Mouse (Mus musculus) midbrain, embryonic 13.5 days (tissue): Measurements from ENCODE around the gene Mthfd1l. TPM values are rescaled to one million over a fixed set of nuclear protein-coding genes. Genes with fewer than 3 reads are reported as not detected.

ENCODE experiments used
- ATAC-seq: fragments of 200-750 bp; cut with Nextera tagmentation; 2 replicates; pipeline ENCODE4 v1.8.0; 2017; ENCODE audit warnings: mild to moderate bottlenecking, moderate TSS enrichment, moderate library complexity
- H3K27ac ChIP-seq: fragments of 300-500 bp; sonication (generic); 2 replicates; pipeline ENCODE4 v1.5.1; 2015; ENCODE audit warnings: inconsistent platforms, mild to moderate bottlenecking, moderate library complexity
- H3K27me3 ChIP-seq: fragments of 300-500 bp; sonication (generic); 2 replicates; pipeline ENCODE4 v1.6.1; 2015; ENCODE audit warnings: mild to moderate bottlenecking, inconsistent platforms
- H3K36me3 ChIP-seq: fragments of 300-500 bp; sonication (generic); 2 replicates; pipeline ENCODE4 v1.6.1; 2015; ENCODE audit warnings: mild to moderate bottlenecking, inconsistent platforms
- H3K4me1 ChIP-seq: fragments of 300-500 bp; sonication (generic); replicated peaks from 2 replicates; pipeline ENCODE4 v1.6.1; 2015; ENCODE audit warnings: inconsistent platforms
- H3K4me2 ChIP-seq: fragments of 300-500 bp; sonication (generic); replicated peaks from 2 replicates; pipeline ENCODE4 v1.6.1; 2015; ENCODE audit warnings: moderate library complexity, mild to moderate bottlenecking, inconsistent platforms
- H3K4me3 ChIP-seq: fragments of 300-500 bp; sonication (generic); replicated peaks from 2 replicates; pipeline ENCODE4 v1.5.1; 2015; ENCODE audit warnings: mild to moderate bottlenecking, inconsistent platforms
- H3K9ac ChIP-seq: fragments of 300-500 bp; sonication (generic); replicated peaks from 2 replicates; pipeline ENCODE4 v1.6.1; 2015; ENCODE audit warnings: mild to moderate bottlenecking, inconsistent platforms
- H3K9me3 ChIP-seq: fragments of 300-500 bp; sonication (generic); 2 replicates; pipeline ENCODE4 v1.6.1; 2016; ENCODE audit warnings: mild to moderate bottlenecking, inconsistent platforms
- WGBS: fragments of 180-500 bp; shearing (Covaris S2); methylation state at CpG from one replicate; pipeline ENCODE4 v1.1.7; 2015; 5-methylcytosine and 5-hydroxymethylcytosine counted together
- polyA plus RNA-seq: library from polyadenylated mRNA; unstranded; fragments of >200 nt; fragmentation: Nextera tagmentation; extraction: Ambion mirVana; gene quantifications from 2 replicates; pipeline ENCODE4 v1.2.1, GENCODE M21; 2015

Mthfd1l gene
- polyA plus RNA-seq, 1 experiment from 2014 or later = 4.6 TPM

- Histone ChIP-seq H3K9ac (no peak overlapping the region), H3K27ac (no peak overlapping the region), H3K4me1 (0 out of 2 replicates have a peak, but pooled peaks cover 6% of the 10 kb centered on the region), H3K36me3 (no peaks in the 10 kb centered on the region), H3K27me3 (no peaks in the 10 kb centered on the region), H3K4me3 (no peak overlapping the region), H3K4me2 (no peak overlapping the region), H3K9me3 (no peaks in the 10 kb centered on the region)
- ATAC-seq = no peak
- 94% methylated on average over 8 of the region's 8 CpGs for WGBS
Measured at GRCm38 (mm10) chr10:4092990-4093389, 120.1 kb downstream of the Mthfd1l start.

- peak; percentile 65 for ATAC-seq
Measured at GRCm38 (mm10) chr10:4094093-4094817, 121.3 kb downstream of the Mthfd1l start.

GRCm38 (mm10) chr10:4096151-4096550 lies 123.2 kb downstream of the Mthfd1l start:
- no peak for ATAC-seq
- no peaks in the 10 kb centered on the region for H3K36me3 ChIP-seq
- no peak overlapping the region for H3K4me3 ChIP-seq
- no peak overlapping the region for H3K9ac ChIP-seq
- no peaks in the 10 kb centered on the region for H3K9me3 ChIP-seq
- H3K4me1 ChIP-seq = 0 out of 2 replicates have a peak, but pooled peaks cover 6% of the 10 kb centered on the region
- no peaks in the 10 kb centered on the region for H3K27me3 ChIP-seq
- H3K27ac ChIP-seq = no peak overlapping the region
- 91% methylated on average over 5 of the region's 5 CpGs for WGBS
- no peak overlapping the region for H3K4me2 ChIP-seq

More at GRCm38 (mm10) chr10:4094093-4094817, 121.3 kb downstream of the Mthfd1l start:
- H3K27me3 ChIP-seq = no peaks in the 10 kb centered on the region
- H3K4me3 ChIP-seq = no peak overlapping the region
- H3K9me3 ChIP-seq = no peaks in the 10 kb centered on the region
- no peaks in the 10 kb centered on the region for H3K36me3 ChIP-seq
- WGBS = 70% methylated on average over 9 of the region's 9 CpGs
- H3K4me2 ChIP-seq = no peak overlapping the region
- peak overlapping the region; percentile 76 for H3K27ac ChIP-seq
- no peak overlapping the region for H3K9ac ChIP-seq
- 0 out of 2 replicates have a peak, but pooled peaks cover 6% of the 10 kb centered on the region for H3K4me1 ChIP-seq

- 98% methylated on average over 6 of the region's 6 CpGs for WGBS
- no peak for ATAC-seq
- H3K36me3 ChIP-seq = no peaks in the 10 kb centered on the region; the same call in 1 of the 2 replicates
Measured at GRCm38 (mm10) chr10:4100007-4100406, 127.1 kb downstream of the Mthfd1l start.

GRCm38 (mm10) chr10:4105676-4106528 lies 133.0 kb downstream of the Mthfd1l start:
- Histone ChIP-seq H3K4me1 (peaks cover 20% of the 10 kb centered on the region), H3K36me3 (no peaks in the 10 kb centered on the region; the same call in 1 of the 2 replicates), H3K4me2 (no peak overlapping the region; the same call in 1 of the 2 replicates), H3K9ac (no peak overlapping the region), H3K27me3 (no peaks in the 10 kb centered on the region), H3K27ac (peak overlapping the region; percentile 47; the same call in 1 of the 2 replicates), H3K9me3 (no peaks in the 10 kb centered on the region), H3K4me3 (no peak overlapping the region)
- peak; percentile 67 for ATAC-seq
- 21% methylated on average over 10 of the region's 10 CpGs for WGBS

More at GRCm38 (mm10) chr10:4100007-4100406, 127.1 kb downstream of the Mthfd1l start:
- Histone ChIP-seq H3K27ac (no peak overlapping the region), H3K27me3 (no peaks in the 10 kb centered on the region), H3K4me3 (no peak overlapping the region), H3K9me3 (no peaks in the 10 kb centered on the region), H3K4me2 (no peak overlapping the region), H3K9ac (no peak overlapping the region), H3K4me1 (0 out of 2 replicates have a peak, but pooled peaks cover 3% of the 10 kb centered on the region)

- H3K9ac ChIP-seq = no peak overlapping the region
- H3K27ac ChIP-seq = no peak overlapping the region
- H3K4me2 ChIP-seq = no peak overlapping the region
- H3K4me1 ChIP-seq = peaks cover 25% of the 10 kb centered on the region
- no peaks in the 10 kb centered on the region; the same call in 1 of the 2 replicates for H3K36me3 ChIP-seq
- H3K27me3 ChIP-seq = no peaks in the 10 kb centered on the region
- no peaks in the 10 kb centered on the region for H3K9me3 ChIP-seq
- H3K4me3 ChIP-seq = no peak overlapping the region
- ATAC-seq = no peak; the same call in 1 of the 2 replicates
- 40% methylated on average over 7 of the region's 7 CpGs for WGBS
Measured at GRCm38 (mm10) chr10:4107661-4108338, 134.9 kb downstream of the Mthfd1l start.

- H3K4me2 ChIP-seq = no peak overlapping the region
- H3K4me3 ChIP-seq = no peak overlapping the region
- no peak overlapping the region for H3K27ac ChIP-seq
- H3K9ac ChIP-seq = no peak overlapping the region
- WGBS = 78% methylated on average over 9 of the region's 9 CpGs
- H3K27me3 ChIP-seq = no peaks in the 10 kb centered on the region
- no peaks in the 10 kb centered on the region; the same call in 1 of the 2 replicates for H3K36me3 ChIP-seq
- H3K4me1 ChIP-seq = peaks cover 29% of the 10 kb centered on the region
- H3K9me3 ChIP-seq = no peaks in the 10 kb centered on the region
- no peak for ATAC-seq
Measured at GRCm38 (mm10) chr10:4108462-4108861, 135.5 kb downstream of the Mthfd1l start.

GRCm38 (mm10) chr10:4111095-4111794 lies 138.3 kb downstream of the Mthfd1l start:
- Histone ChIP-seq H3K9ac (no peak overlapping the region), H3K9me3 (no peaks in the 10 kb centered on the region), H3K27me3 (no peaks in the 10 kb centered on the region), H3K4me2 (no peak overlapping the region), H3K4me3 (no peak overlapping the region), H3K27ac (no peak overlapping the region), H3K4me1 (peaks cover 20% of the 10 kb centered on the region), H3K36me3 (no peaks in the 10 kb centered on the region)
- WGBS = 78% methylated on average over 19 of the region's 19 CpGs
- no peak for ATAC-seq

GRCm38 (mm10) chr10:4111795-4112139 lies 138.8 kb downstream of the Mthfd1l start:
- WGBS = 81% methylated on average over 8 of the region's 8 CpGs
- H3K4me3 ChIP-seq = no peak overlapping the region
- no peak for ATAC-seq

GRCm38 (mm10) chr10:4112611-4113327 lies 139.9 kb downstream of the Mthfd1l start:
- Histone ChIP-seq H3K4me1 (peaks cover 9% of the 10 kb centered on the region; the same call in 1 of the 2 replicates), H3K9ac (no peak overlapping the region), H3K36me3 (no peaks in the 10 kb centered on the region), H3K4me2 (no peak overlapping the region), H3K4me3 (no peak overlapping the region), H3K9me3 (no peaks in the 10 kb centered on the region), H3K27ac (peak overlapping the region; percentile 40; the same call in 1 of the 2 replicates), H3K27me3 (no peaks in the 10 kb centered on the region)
- 0 out of 2 replicates have a peak, but pooled peaks have one; percentile 31 for ATAC-seq
- 60% methylated on average over 17 of the region's 17 CpGs for WGBS

More at GRCm38 (mm10) chr10:4111795-4112139, 138.8 kb downstream of the Mthfd1l start:
- no peak overlapping the region for H3K9ac ChIP-seq
- no peaks in the 10 kb centered on the region for H3K9me3 ChIP-seq
- H3K36me3 ChIP-seq = no peaks in the 10 kb centered on the region
- H3K4me2 ChIP-seq = no peak overlapping the region
- no peaks in the 10 kb centered on the region for H3K27me3 ChIP-seq
- H3K27ac ChIP-seq = no peak overlapping the region
- peaks cover 15% of the 10 kb centered on the region for H3K4me1 ChIP-seq

GRCm38 (mm10) chr10:4113328-4113658 lies 140.4 kb downstream of the Mthfd1l start:
- Histone ChIP-seq H3K4me3 (no peak overlapping the region), H3K4me1 (peaks cover 9% of the 10 kb centered on the region; the same call in 1 of the 2 replicates), H3K27ac (peak overlapping the region; percentile 40; the same call in 1 of the 2 replicates), H3K4me2 (no peak overlapping the region), H3K9me3 (no peaks in the 10 kb centered on the region), H3K36me3 (no peaks in the 10 kb centered on the region), H3K27me3 (no peaks in the 10 kb centered on the region), H3K9ac (no peak overlapping the region)
- ATAC-seq = no peak
- 92% methylated on average over 5 of the region's 5 CpGs for WGBS
